In the genomic region with DNA sequence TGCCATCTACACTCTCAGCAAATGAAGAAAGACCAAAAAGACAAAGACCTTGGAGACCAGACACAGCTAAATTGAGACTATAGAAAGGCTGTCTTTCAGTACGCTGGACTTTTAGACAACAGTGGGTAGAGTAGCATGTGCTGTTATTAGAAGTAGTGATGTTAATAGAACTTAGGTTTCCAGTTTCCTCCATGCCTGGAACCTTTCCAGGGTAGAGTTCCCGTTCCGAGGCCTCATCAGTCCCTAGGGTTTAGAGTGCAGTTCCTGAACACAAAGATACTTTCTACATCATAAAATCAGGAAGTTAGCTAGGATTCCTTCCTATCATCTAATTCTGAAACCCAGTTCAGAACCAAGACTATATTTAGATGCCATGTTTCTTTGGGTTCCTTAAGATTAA, we compare ENCODE assay signal across 32 mouse cellular contexts. TPM values are rescaled to one million over a fixed set of nuclear protein-coding genes. Genes with fewer than 3 reads are reported as not detected.
A peak's percentile ranks its signal among the peaks of the same experiment; 100 is the strongest.
DNase-seq lines count a peak whose midpoint lies in the region; ATAC-seq and TF ChIP-seq lines count a peak whose summit lies in the region.
"Had no signal": no experiment of that assay in that cellular context is flagged by ENCODE, and none has a peak within 500 bp of the region (broad histone marks: within the 10 kb centered on the region; RNA-seq: fewer than 3 reads in every experiment).

No protein-coding gene starts in this region.

- H3K4me1 ChIP-seq in heart, adult 2 months (ENCODE audit: control insufficient read depth, insufficient read depth, low read length) = peaks cover 2% of the 10 kb centered on the region
- H3K4me1 ChIP-seq in heart, embryonic 11.5 days (ENCODE audit: control insufficient read depth, insufficient read depth, low read length) = no peaks in the 10 kb centered on the region
- H3K4me1 ChIP-seq: embryonic facial prominence, embryonic 10.5 days; embryonic facial prominence, embryonic 15.5 days; forebrain, embryonic 12.5 days; hindbrain, embryonic 12.5 days; intestine, embryonic 15.5 days; limb, embryonic 10.5 days; limb, embryonic 15.5 days had no signal

- ATAC-seq in heart, embryonic 11.5 days (replicated peaks; ENCODE audit: insufficient number of reproducible peaks, low FRiP score, low TSS enrichment) = no peak
- ATAC-seq: forebrain, postnatal 0 days; hindbrain, postnatal 0 days; intestine, embryonic 15.5 days; Patski had no signal

- H3K79me2 ChIP-seq in heart, adult 2 months (replicated peaks; ENCODE audit: control insufficient read depth, insufficient read depth, low read length) = no peaks in the 10 kb centered on the region

- no peaks in the 10 kb centered on the region for H3K9me3 ChIP-seq in heart, embryonic 11.5 days (replicated peaks; ENCODE audit: control insufficient read depth, low read length)
- H3K9me3 ChIP-seq: embryonic facial prominence, embryonic 10.5 days; embryonic facial prominence, embryonic 15.5 days; forebrain, embryonic 12.5 days; hindbrain, embryonic 12.5 days; intestine, embryonic 15.5 days; limb, embryonic 10.5 days; limb, embryonic 15.5 days; liver, embryonic 13.5 days had no signal

- TF ChIP-seq EP300 in heart, adult 2 months (IDR thresholded peaks at IDR 0.05; ENCODE audit: insufficient read depth, low read depth, low read length) = no peak

- H3K4me2 ChIP-seq in heart, embryonic 11.5 days = no peak overlapping the region
- H3K4me2 ChIP-seq: embryonic facial prominence, embryonic 15.5 days; forebrain, embryonic 12.5 days; hindbrain, embryonic 12.5 days; intestine, embryonic 15.5 days; limb, embryonic 15.5 days; liver, embryonic 13.5 days had no signal

- 21% methylated on average over 3 of the region's 3 CpGs for WGBS in heart, adult 2 months
- 74% methylated on average over 3 of the region's 3 CpGs for WGBS in heart, embryonic 11.5 days (ENCODE audit: insufficient replicate concordance)

- no peaks in the 10 kb centered on the region for H3K27me3 ChIP-seq in heart, adult 2 months (ENCODE audit: control insufficient read depth, insufficient read depth, low read length)
- H3K27me3 ChIP-seq in heart, embryonic 11.5 days (ENCODE audit: control insufficient read depth, insufficient read depth, low read length) = no peaks in the 10 kb centered on the region
- H3K27me3 ChIP-seq: embryonic facial prominence, embryonic 15.5 days; hindbrain, embryonic 12.5 days; intestine, embryonic 15.5 days; limb, embryonic 15.5 days; Patski had no signal

- intact Hi-C loops in heart, adult 2 months (cut with DNase I) = loop anchor here (2.0 to 5.0 kb wide), 3 partner anchors 32 to 1162 kb away; partner anchors contain the start of gene Gpr150
- intact Hi-C loops in heart, postnatal 36 days (cut with DNase I) = loop anchor here (5.0 to 10.0 kb wide), 3 partner anchors 147 to 1170 kb away; no protein-coding TSS in a partner anchor

- TF ChIP-seq POLR2A in heart, adult 2 months (IDR thresholded peaks at IDR 0.05; ENCODE audit: insufficient read depth, low read depth, low read length) = no peak

- H3K27ac ChIP-seq in heart, adult 2 months = peak overlapping the region; percentile 51
- H3K27ac ChIP-seq in heart, embryonic 11.5 days (ENCODE audit: low read depth, low read length) = no peak overlapping the region
- H3K27ac ChIP-seq: embryonic facial prominence, embryonic 10.5 days; embryonic facial prominence, embryonic 15.5 days; forebrain, embryonic 12.5 days; hindbrain, embryonic 12.5 days; hindbrain, postnatal 0 days; intestine, embryonic 15.5 days; limb, embryonic 10.5 days; limb, embryonic 15.5 days; liver, embryonic 13.5 days had no signal

- no peaks in the 10 kb centered on the region for H3K36me3 ChIP-seq in heart, adult 2 months (ENCODE audit: control insufficient read depth, insufficient read depth, low read length)
- H3K36me3 ChIP-seq in heart, embryonic 11.5 days (ENCODE audit: control insufficient read depth, insufficient read depth, low read length) = no peaks in the 10 kb centered on the region
- H3K36me3 ChIP-seq: embryonic facial prominence, embryonic 10.5 days; embryonic facial prominence, embryonic 15.5 days; forebrain, embryonic 12.5 days; hindbrain, embryonic 12.5 days; intestine, embryonic 15.5 days; limb, embryonic 10.5 days; limb, embryonic 15.5 days; liver, embryonic 13.5 days had no signal

- no peak overlapping the region for H3K9ac ChIP-seq in heart, adult 2 months (ENCODE audit: low read depth, low read length)
- no peak overlapping the region for H3K9ac ChIP-seq in heart, embryonic 11.5 days (ENCODE audit: low read depth, low read length)
- H3K9ac ChIP-seq: embryonic facial prominence, embryonic 15.5 days; forebrain, embryonic 12.5 days; forebrain, postnatal 0 days; hindbrain, embryonic 12.5 days; intestine, embryonic 15.5 days; limb, embryonic 15.5 days; liver, embryonic 13.5 days had no signal

- no peak overlapping the region for H3K4me3 ChIP-seq in heart, adult 2 months
- H3K4me3 ChIP-seq in heart, embryonic 11.5 days (ENCODE audit: low read depth, low read length) = no peak overlapping the region
- H3K4me3 ChIP-seq: embryonic facial prominence, embryonic 10.5 days; embryonic facial prominence, embryonic 15.5 days; forebrain, embryonic 12.5 days; hindbrain, embryonic 12.5 days; intestine, embryonic 15.5 days; limb, embryonic 10.5 days; limb, embryonic 15.5 days; liver, embryonic 13.5 days had no signal

- peak; percentile 15 for DNase-seq in adrenal gland, postnatal 14 days
- DNase-seq in adrenal gland, adult (ENCODE audit: inconsistent age in 2 of 2, low spot score in 1 of 2) = no peak
- peak in 1 of 2 experiments; percentile 21 for DNase-seq in heart, adult 2 months
- peak; percentile 9 for DNase-seq in kidney, postnatal 14 days
- DNase-seq in kidney, postnatal 4 days = no peak
- DNase-seq in heart, postnatal 36 days = peak; percentile 12 to 14
- DNase-seq in urinary bladder, adult 18-20 months (ENCODE audit: low spot score in 2 of 2) = no peak
- DNase-seq: cerebellum, adult 2 months; cerebellum, postnatal 14 days; forebrain, postnatal 0 days; layer of hippocampus, adult 9-11 months; liver, embryonic 13.5 days; lung, adult 18-20 months; lung, postnatal 14 days; midbrain, embryonic 14.5 days; thymus, postnatal 4 days had no signal

- TF ChIP-seq CTCF in heart, adult 2 months (IDR thresholded peaks at IDR 0.05) = no peak

RNA-seq across cellular contexts. Expression of gene Rfesd, which starts 6.1 kb away (rescaled TPM):
- total RNA-seq in adrenal gland, postnatal 14 days (2021) = 17.3 and 19.1 TPM in 2 replicates
- 10 to 100 TPM; 10.9 to 14.9 TPM for total RNA-seq in heart, adult 2 months (2021)
- polyA plus RNA-seq in heart, adult 2 months (2012; rRNA removed) = 4.4 and 8.4 TPM in 2 replicates
- 24.6 and 28.8 TPM in 2 replicates for polyA plus RNA-seq in heart, embryonic 11.5 days (2014; fragmentation: Nextera tagmentation; extraction: Ambion mirVana)
- 10 to 100 TPM; 11.5 to 12.1 TPM for total RNA-seq in heart, postnatal 36 days (2021)

RNA-seq across cellular contexts. Expression of gene Gpr150, which starts 32.2 kb away (rescaled TPM):
- total RNA-seq in adrenal gland, postnatal 14 days (2021) = not detected in 2 replicates
- total RNA-seq in heart, adult 2 months (2021) = not detected
- polyA plus RNA-seq in heart, adult 2 months (2012; rRNA removed) = not detected in 2 replicates
- 0.52 and 0.72 TPM in 2 replicates for polyA plus RNA-seq in heart, embryonic 11.5 days (2014; fragmentation: Nextera tagmentation; extraction: Ambion mirVana)
- under 1 TPM in 1 of 2 experiments, not detected in 1; 0.14 TPM for total RNA-seq in heart, postnatal 36 days (2021)
- total RNA-seq: adrenal gland, postnatal 36 days; gastrocnemius, postnatal 4 days; MEL; monocyte, adult 5-6 weeks had no signal
- polyA plus RNA-seq: embryonic facial prominence, embryonic 15.5 days; Patski; testis, adult 2 months had no signal

RNA-seq across cellular contexts. Expression of gene Spata9, which starts 57.6 kb away (rescaled TPM):
- not detected in 2 replicates for total RNA-seq in adrenal gland, postnatal 14 days (2021)
- total RNA-seq in heart, adult 2 months (2021) = not detected
- polyA plus RNA-seq in heart, adult 2 months (2012; rRNA removed) = not detected in 2 replicates
- polyA plus RNA-seq in heart, embryonic 11.5 days (2014; fragmentation: Nextera tagmentation; extraction: Ambion mirVana) = 0.20 and 0.28 TPM in 2 replicates
- not detected for total RNA-seq in heart, postnatal 36 days (2021)
- total RNA-seq: adrenal gland, postnatal 36 days; MEL; monocyte, adult 5-6 weeks had no signal
- polyA plus RNA-seq: small intestine, adult 2 months had no signal

Comparison
In these comparisons a context has a peak if more than half of its experiments do, and no peak if none do; other contexts are left out.
1. DNase-seq: peak in adrenal gland, postnatal 14 days (single experiment), kidney, postnatal 14 days (single experiment) and heart, postnatal 36 days (2 of 2); none in adrenal gland, adult (0 of 2), kidney, postnatal 4 days (0 of 2) and urinary bladder, adult 18-20 months (0 of 2).